Mouse (Mus musculus): ENCODE data around the gene Tomm34.

GRCm38 (mm10) chr2:164025150-164025549 lies 45.8 kb downstream of the Tomm34 start, which contains the start of gene Pabpc1l:
- no peak for TF ChIP-seq CTCF (conservative IDR thresholded peaks at IDR 0.05; ENCODE audit: insufficient read depth, insufficient read length, low read depth, low read length)
- no peak for TF ChIP-seq POLR2A (IDR thresholded peaks at IDR 0.05; ENCODE audit: low read depth, low read length)

All from kidney, adult 2 months (tissue).